Mouse (Mus musculus): ENCODE measurements at regions not wholly inside any gene's neighbourhood (a gene's known extent, or its start where the extent isn't known, plus 50 kb on each side); places are given as distances from the start of the nearest gene placed in this dataset.

- Histone ChIP-seq H3K4me3 (replicated peaks; ENCODE audit: low read depth, low read length) (no peak overlapping the region), H3K36me3 (ENCODE audit: control insufficient read depth, insufficient read depth, low read length) (no peaks in the 10 kb centered on the region), H3K27ac (replicated peaks; ENCODE audit: low read depth, low read length) (no peak overlapping the region), H3K9me3 (ENCODE audit: control insufficient read depth, low read length) (no peaks in the 10 kb centered on the region), H3K4me2 (ENCODE audit: low read length) (no peak overlapping the region), H3K9ac (replicated peaks; ENCODE audit: low read length) (no peak overlapping the region), H3K27me3 (ENCODE audit: control insufficient read depth, insufficient read depth, low read length) (no peaks in the 10 kb centered on the region), H3K4me1 (ENCODE audit: control insufficient read depth, insufficient read depth, low read length) (no peaks in the 10 kb centered on the region)
- no peak for DNase-seq
- ATAC-seq (ENCODE audit: low FRiP score, low TSS enrichment): no peak
- WGBS: 82% methylated on average over 5 of the region's 5 CpGs
These were observed 142.0 kb downstream of the Erv3 start for GRCm38 (mm10) chr2:131717561-131717960.

GRCm38 (mm10) chr2:131716841-131717240 lies 142.7 kb downstream of the Erv3 start:
- H3K4me2 ChIP-seq (ENCODE audit: low read length): no peak overlapping the region
- ATAC-seq (ENCODE audit: low FRiP score, low TSS enrichment) (no peak), DNase-seq (no peak)
- no peaks in the 10 kb centered on the region for H3K4me1 ChIP-seq (ENCODE audit: control insufficient read depth, insufficient read depth, low read length)
- no peak overlapping the region for H3K27ac ChIP-seq (replicated peaks; ENCODE audit: low read depth, low read length)
- no peaks in the 10 kb centered on the region for H3K9me3 ChIP-seq (ENCODE audit: control insufficient read depth, low read length)
- H3K36me3 ChIP-seq (ENCODE audit: control insufficient read depth, insufficient read depth, low read length): no peaks in the 10 kb centered on the region
- no peak overlapping the region for H3K9ac ChIP-seq (replicated peaks; ENCODE audit: low read length)
- no peak overlapping the region for H3K4me3 ChIP-seq (replicated peaks; ENCODE audit: low read depth, low read length)
- WGBS: 93% methylated on average over 5 of the region's 5 CpGs
- no peaks in the 10 kb centered on the region for H3K27me3 ChIP-seq (ENCODE audit: control insufficient read depth, insufficient read depth, low read length)

GRCm38 (mm10) chr2:131715381-131715780 lies 144.2 kb downstream of the Erv3 start:
- no peak overlapping the region for H3K27ac ChIP-seq (replicated peaks; ENCODE audit: low read depth, low read length)
- ATAC-seq (ENCODE audit: low FRiP score, low TSS enrichment) (no peak), DNase-seq (no peak)
- H3K9me3 ChIP-seq (ENCODE audit: control insufficient read depth, low read length): no peaks in the 10 kb centered on the region
- H3K27me3 ChIP-seq (ENCODE audit: control insufficient read depth, insufficient read depth, low read length): no peaks in the 10 kb centered on the region
- H3K4me2 ChIP-seq (ENCODE audit: low read length): no peak overlapping the region
- 81% methylated on average over 3 of the region's 3 CpGs for WGBS
- no peak overlapping the region for H3K4me3 ChIP-seq (replicated peaks; ENCODE audit: low read depth, low read length)
- H3K9ac ChIP-seq (replicated peaks; ENCODE audit: low read length): no peak overlapping the region
- H3K36me3 ChIP-seq (ENCODE audit: control insufficient read depth, insufficient read depth, low read length): no peaks in the 10 kb centered on the region
- H3K4me1 ChIP-seq (ENCODE audit: control insufficient read depth, insufficient read depth, low read length): no peaks in the 10 kb centered on the region

- H3K36me3 ChIP-seq (ENCODE audit: control insufficient read depth, insufficient read depth, low read length): no peaks in the 10 kb centered on the region
- no peak overlapping the region for H3K4me2 ChIP-seq (ENCODE audit: low read length)
- H3K4me1 ChIP-seq (ENCODE audit: control insufficient read depth, insufficient read depth, low read length): no peaks in the 10 kb centered on the region
These were observed 147.7 kb downstream of the Erv3 start for GRCm38 (mm10) chr2:131711886-131712285.

GRCm38 (mm10) chr2:131706565-131706964 lies 144.5 kb upstream of the Adra1d start:
- no peak for DNase-seq
- H3K4me2 ChIP-seq (ENCODE audit: low read length): no peak overlapping the region
- ATAC-seq (ENCODE audit: low FRiP score, low TSS enrichment): no peak
- no peak overlapping the region for H3K4me3 ChIP-seq (replicated peaks; ENCODE audit: low read depth, low read length)
- H3K9ac ChIP-seq (replicated peaks; ENCODE audit: low read length): no peak overlapping the region
- no peaks in the 10 kb centered on the region for H3K27me3 ChIP-seq (ENCODE audit: control insufficient read depth, insufficient read depth, low read length)
- H3K27ac ChIP-seq (replicated peaks; ENCODE audit: low read depth, low read length): no peak overlapping the region
- no peaks in the 10 kb centered on the region for H3K36me3 ChIP-seq (ENCODE audit: control insufficient read depth, insufficient read depth, low read length)
- H3K4me1 ChIP-seq (ENCODE audit: control insufficient read depth, insufficient read depth, low read length): no peaks in the 10 kb centered on the region
- no peaks in the 10 kb centered on the region for H3K9me3 ChIP-seq (ENCODE audit: control insufficient read depth, low read length)
- 90% methylated on average over 4 of the region's 4 CpGs for WGBS

More at GRCm38 (mm10) chr2:131711886-131712285, 147.7 kb downstream of the Erv3 start:
- Histone ChIP-seq H3K27ac (replicated peaks; ENCODE audit: low read depth, low read length) (no peak overlapping the region), H3K27me3 (ENCODE audit: control insufficient read depth, insufficient read depth, low read length) (no peaks in the 10 kb centered on the region), H3K4me3 (replicated peaks; ENCODE audit: low read depth, low read length) (no peak overlapping the region), H3K9me3 (ENCODE audit: control insufficient read depth, low read length) (no peaks in the 10 kb centered on the region), H3K9ac (replicated peaks; ENCODE audit: low read length) (no peak overlapping the region)
- DNase-seq: no peak
- no peak for ATAC-seq (ENCODE audit: low FRiP score, low TSS enrichment)

GRCm38 (mm10) chr2:131704406-131704805 lies 142.3 kb upstream of the Adra1d start:
- H3K9ac ChIP-seq (replicated peaks; ENCODE audit: low read length): no peak overlapping the region
- H3K36me3 ChIP-seq (ENCODE audit: control insufficient read depth, insufficient read depth, low read length): no peaks in the 10 kb centered on the region
- H3K27me3 ChIP-seq (ENCODE audit: control insufficient read depth, insufficient read depth, low read length): no peaks in the 10 kb centered on the region

GRCm38 (mm10) chr2:131702146-131702545 lies 140.1 kb upstream of the Adra1d start:
- H3K27me3 ChIP-seq (ENCODE audit: control insufficient read depth, insufficient read depth, low read length): no peaks in the 10 kb centered on the region
- 90% methylated on average over 4 of the region's 4 CpGs for WGBS
- H3K9me3 ChIP-seq (ENCODE audit: control insufficient read depth, low read length): no peaks in the 10 kb centered on the region
- H3K9ac ChIP-seq (replicated peaks; ENCODE audit: low read length): no peak overlapping the region
- H3K27ac ChIP-seq (replicated peaks; ENCODE audit: low read depth, low read length): no peak overlapping the region
- ATAC-seq (ENCODE audit: low FRiP score, low TSS enrichment): no peak
- no peak overlapping the region for H3K4me2 ChIP-seq (ENCODE audit: low read length)
- no peaks in the 10 kb centered on the region for H3K4me1 ChIP-seq (ENCODE audit: control insufficient read depth, insufficient read depth, low read length)
- H3K36me3 ChIP-seq (ENCODE audit: control insufficient read depth, insufficient read depth, low read length): no peaks in the 10 kb centered on the region
- H3K4me3 ChIP-seq (replicated peaks; ENCODE audit: low read depth, low read length): no peak overlapping the region
- no peak for DNase-seq

More at GRCm38 (mm10) chr2:131704406-131704805, 142.3 kb upstream of the Adra1d start:
- no peaks in the 10 kb centered on the region for H3K4me1 ChIP-seq (ENCODE audit: control insufficient read depth, insufficient read depth, low read length)
- no peak overlapping the region for H3K4me2 ChIP-seq (ENCODE audit: low read length)
- no peak overlapping the region for H3K4me3 ChIP-seq (replicated peaks; ENCODE audit: low read depth, low read length)
- no peaks in the 10 kb centered on the region for H3K9me3 ChIP-seq (ENCODE audit: control insufficient read depth, low read length)
- no peak overlapping the region for H3K27ac ChIP-seq (replicated peaks; ENCODE audit: low read depth, low read length)
- DNase-seq: no peak
- no peak for ATAC-seq (ENCODE audit: low FRiP score, low TSS enrichment)

GRCm38 (mm10) chr2:131699798-131700197 lies 137.7 kb upstream of the Adra1d start:
- DNase-seq (no peak), ATAC-seq (ENCODE audit: low FRiP score, low TSS enrichment) (no peak)
- no peaks in the 10 kb centered on the region for H3K9me3 ChIP-seq (ENCODE audit: control insufficient read depth, low read length)
- no peak overlapping the region for H3K4me3 ChIP-seq (replicated peaks; ENCODE audit: low read depth, low read length)
- H3K36me3 ChIP-seq (ENCODE audit: control insufficient read depth, insufficient read depth, low read length): no peaks in the 10 kb centered on the region
- 88% methylated on average over 3 of the region's 3 CpGs for WGBS
- no peak overlapping the region for H3K27ac ChIP-seq (replicated peaks; ENCODE audit: low read depth, low read length)
- H3K9ac ChIP-seq (replicated peaks; ENCODE audit: low read length): no peak overlapping the region
- no peaks in the 10 kb centered on the region for H3K27me3 ChIP-seq (ENCODE audit: control insufficient read depth, insufficient read depth, low read length)
- H3K4me1 ChIP-seq (ENCODE audit: control insufficient read depth, insufficient read depth, low read length): no peaks in the 10 kb centered on the region
- no peak overlapping the region for H3K4me2 ChIP-seq (ENCODE audit: low read length)

GRCm38 (mm10) chr2:131698008-131698965 lies 136.2 kb upstream of the Adra1d start:
- ATAC-seq (ENCODE audit: low FRiP score, low TSS enrichment) (no peak), DNase-seq (peak; percentile 2)
- H3K27ac ChIP-seq (replicated peaks; ENCODE audit: low read depth, low read length): no peak overlapping the region
- H3K36me3 ChIP-seq (ENCODE audit: control insufficient read depth, insufficient read depth, low read length): no peaks in the 10 kb centered on the region
- no peak overlapping the region for H3K9ac ChIP-seq (replicated peaks; ENCODE audit: low read length)
- H3K27me3 ChIP-seq (ENCODE audit: control insufficient read depth, insufficient read depth, low read length): no peaks in the 10 kb centered on the region
- no peaks in the 10 kb centered on the region for H3K4me1 ChIP-seq (ENCODE audit: control insufficient read depth, insufficient read depth, low read length)
- H3K9me3 ChIP-seq (ENCODE audit: control insufficient read depth, low read length): no peaks in the 10 kb centered on the region
- no peak overlapping the region for H3K4me3 ChIP-seq (replicated peaks; ENCODE audit: low read depth, low read length)
- no peak overlapping the region for H3K4me2 ChIP-seq (ENCODE audit: low read length)
- WGBS: 86% methylated on average over 5 of the region's 5 CpGs
